9 mouse cellular contexts compared by ENCODE assay signal in genomic region chr10:97159831-97160575, GRCm38 (mm10).
A peak's percentile ranks its signal among the peaks of the same experiment; 100 is the strongest.
DNase-seq lines count a peak whose midpoint lies in the region; ATAC-seq and TF ChIP-seq lines count a peak whose summit lies in the region.
"Had no signal": no experiment of that assay in that cellular context is flagged by ENCODE, and none has a peak within 500 bp of the region (broad histone marks: within the 10 kb centered on the region; RNA-seq: fewer than 3 reads in every experiment).

No protein-coding gene starts in this region.

- no peaks in the 10 kb centered on the region for H3K9me3 ChIP-seq in lung, embryonic 15.5 days
- H3K9me3 ChIP-seq: embryonic facial prominence, embryonic 15.5 days had no signal

- no peak overlapping the region for H3K4me2 ChIP-seq in lung, embryonic 15.5 days
- H3K4me2 ChIP-seq: embryonic facial prominence, embryonic 15.5 days had no signal

- H3K9ac ChIP-seq in lung, embryonic 15.5 days: no peak overlapping the region
- H3K9ac ChIP-seq: embryonic facial prominence, embryonic 15.5 days had no signal

- H3K27me3 ChIP-seq in lung, embryonic 15.5 days: no peaks in the 10 kb centered on the region
- H3K27me3 ChIP-seq: embryonic facial prominence, embryonic 15.5 days had no signal

- intact Hi-C loops in left cerebral cortex, adult 2 months (cut with DNase I): loop anchor here (2.0 kb wide), 3 partner anchors 81 to 945 kb away; partner anchors contain the start of gene Btg1
- intact Hi-C loops in heart, postnatal 36 days (cut with DNase I): loop anchor here (5.0 kb wide), 2 partner anchors 948 to 1028 kb away; no protein-coding TSS in a partner anchor

- peak overlapping the region; percentile 69 for H3K27ac ChIP-seq in left cerebral cortex, adult 2 months
- H3K27ac ChIP-seq in lung, embryonic 15.5 days: no peak overlapping the region
- H3K27ac ChIP-seq: embryonic facial prominence, embryonic 15.5 days had no signal

- peak; percentile 80 for TF ChIP-seq CTCF in left cerebral cortex, adult 2 months (IDR thresholded peaks at IDR 0.05)

- H3K4me1 ChIP-seq in lung, embryonic 15.5 days: 0 out of 2 replicates have a peak, but pooled peaks cover 3% of the 10 kb centered on the region

- ATAC-seq in lung, embryonic 15.5 days (ENCODE audit: borderline replicate concordance, extremely low read depth, low FRiP score, low TSS enrichment): peak; percentile 57; the same call in 1 of the 2 replicates

- H3K36me3 ChIP-seq in lung, embryonic 15.5 days: no peaks in the 10 kb centered on the region
- H3K36me3 ChIP-seq: embryonic facial prominence, embryonic 15.5 days had no signal

- 47% methylated on average over 10 of the region's 10 CpGs for WGBS in lung, embryonic 15.5 days

- H3K4me3 ChIP-seq in left cerebral cortex, adult 2 months: no peak overlapping the region
- H3K4me3 ChIP-seq in lung, embryonic 15.5 days: no peak overlapping the region
- H3K4me3 ChIP-seq: embryonic facial prominence, embryonic 15.5 days had no signal

- DNase-seq in left cerebral cortex, adult 2 months (ENCODE audit: extremely low spot score in 1 of 2, low spot score in 2 of 2): no peak
- DNase-seq in left cerebral cortex, adult 18-20 months (ENCODE audit: low spot score in 2 of 2): no peak
- DNase-seq in MN1 (ENCODE audit: low spot score): peak; percentile 74
- peak; percentile 25 to 67 for DNase-seq in cerebellum, postnatal 36 days
- peak; percentile 8 to 12 for DNase-seq in heart, postnatal 36 days
- peak; percentile 63 for DNase-seq in retina, adult 2 months (ENCODE audit: low read depth, low spot score)
- no peak for DNase-seq in spleen, adult 18-20 months

Comparison
In these comparisons a context has a peak if more than half of its experiments do, and no peak if none do; other contexts are left out.
1. DNase-seq: peak in MN1 (single experiment), cerebellum, postnatal 36 days (2 of 2), heart, postnatal 36 days (2 of 2) and retina, adult 2 months (single experiment); none in left cerebral cortex, adult 2 months (0 of 2), left cerebral cortex, adult 18-20 months (0 of 2) and spleen, adult 18-20 months (0 of 2).